Mouse (Mus musculus): ENCODE data around the gene Gm21093.
"Not testable (repeated sequence)": the region's sequence is repeated elsewhere in the genome, so short reads cannot be mapped to it uniquely, and the experiment has no call there.

The Gm21093 gene

DNA sequence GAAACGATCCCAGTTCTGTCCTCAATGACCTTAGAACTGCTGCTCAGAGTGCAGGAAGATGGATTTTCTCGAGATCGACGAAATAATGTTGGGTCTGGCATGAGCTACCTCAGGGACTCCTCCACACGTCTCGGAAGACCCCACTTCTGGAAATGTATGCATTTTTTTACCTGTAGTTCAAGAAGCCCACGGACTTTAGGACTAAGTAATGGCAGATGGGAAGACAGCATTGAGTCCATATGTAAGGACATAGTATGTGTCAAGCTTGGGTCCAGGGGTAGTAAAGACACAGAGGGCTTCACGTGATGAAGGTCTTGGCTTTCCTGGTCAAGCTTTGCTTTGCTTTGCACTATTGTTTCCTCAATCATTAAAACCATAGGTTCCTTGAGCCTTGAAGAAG is at the start of gene Gm21093:
Gene Gm21093, minus strand, starts transcription at position 101 of the 400 bp plus-strand sequence.
- not testable (repeated sequence) for DNase-seq (ENCODE audit: low spot score in 2 of 2)
